Mouse (Mus musculus): Measurements from ENCODE around the gene Rwdd3. TPM values are rescaled to one million over a fixed set of nuclear protein-coding genes. Genes with fewer than 3 reads are reported as not detected.

Gene Rwdd3
- polyA plus RNA-seq (2015; fragmentation: Nextera tagmentation; extraction: Ambion mirVana), result 4.1 and 4.9 TPM in 2 replicates

DNA sequence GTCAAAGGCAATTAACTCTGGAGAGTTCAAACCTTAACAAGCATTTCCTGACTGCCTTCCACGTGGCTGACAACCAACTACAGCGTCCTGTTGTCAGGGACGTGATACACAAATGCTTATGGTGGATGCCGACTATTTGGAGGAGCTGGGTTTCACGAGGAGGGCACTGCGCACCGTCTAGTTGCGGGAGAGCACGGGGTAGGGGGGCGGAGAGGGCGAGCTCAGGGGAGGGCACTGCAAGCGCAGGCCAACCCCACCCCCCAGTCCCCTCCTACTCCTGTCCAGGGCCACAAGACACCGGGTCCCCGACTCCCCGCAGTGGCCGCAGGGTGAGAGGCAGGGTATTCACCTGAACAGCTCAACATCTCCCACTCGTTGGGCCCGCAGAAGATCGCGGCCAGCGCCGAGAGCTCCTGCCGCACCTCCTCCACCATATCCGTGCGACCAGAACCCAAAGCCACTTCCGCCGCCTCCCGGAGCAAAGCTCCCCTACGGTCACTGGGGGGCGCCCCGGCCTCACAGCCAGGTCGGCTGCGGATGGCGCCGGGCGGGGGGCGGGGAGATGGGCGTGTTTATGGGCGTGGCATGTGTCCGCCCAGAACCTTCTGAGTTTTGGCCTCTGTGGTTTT lies at the start of gene Rwdd3:
Rwdd3 (minus strand) TSS at position 453 of the 629 bp plus-strand sequence.

Other genes starting within 250 kb of the Rwdd3 start
- 16.2 and 17.9 TPM in 2 replicates for gene Tmem56, start 111.4 kb upstream of the Rwdd3 start, polyA plus RNA-seq (2015; fragmentation: Nextera tagmentation; extraction: Ambion mirVana)
- 9.5 and 14.8 TPM in 2 replicates for gene Alg14, start 120.1 kb upstream of the Rwdd3 start, polyA plus RNA-seq (2015; fragmentation: Nextera tagmentation; extraction: Ambion mirVana)